Mouse (Mus musculus) gastrocnemius, adult 2 months (tissue): Measurements from ENCODE around the gene Zfp74. TPM values are rescaled to one million over a fixed set of nuclear protein-coding genes. Genes with fewer than 3 reads are reported as not detected.
"Not testable (repeated sequence)": the region's sequence is repeated elsewhere in the genome, so short reads cannot be mapped to it uniquely, and the experiment has no call there.

Source experiments
- DNase-seq: peaks from one replicate; pipeline ENCODE4 v3.0.0; 2022
- H3K27ac ChIP-seq: fragments of 200-600 bp; 2 replicates; pipeline ENCODE4 v1.8.1; 2022; ENCODE audit warnings: mild to moderate bottlenecking
- H3K4me3 ChIP-seq: fragments of 200-600 bp; 2 replicates; pipeline ENCODE4 v1.8.1; 2022; ENCODE audit warnings: mild to moderate bottlenecking, moderate library complexity
- CTCF ChIP-seq: fragments of 200-600 bp; IDR thresholded peaks from 2 replicates; pipeline ENCODE4 v1.8.1; 2022; ENCODE audit warnings: antibody characterized with exemption, mild to moderate bottlenecking, moderate library complexity
- intact Hi-C: fragments of 180-260 bp; cut with DNase I; formaldehyde crosslinking; loops from one replicate; pipeline ENCODE4 v1.15.1; 2025
- total RNA-seq, 2 experiments: library from RNA; stranded (reverse); gene quantifications; 2 replicates each; pipeline ENCODE4 v1.2.3; 2021

Gene Zfp74
- total RNA-seq, 2 experiments from 2014 or later, result 5.7 to 6.6 TPM

DNA sequence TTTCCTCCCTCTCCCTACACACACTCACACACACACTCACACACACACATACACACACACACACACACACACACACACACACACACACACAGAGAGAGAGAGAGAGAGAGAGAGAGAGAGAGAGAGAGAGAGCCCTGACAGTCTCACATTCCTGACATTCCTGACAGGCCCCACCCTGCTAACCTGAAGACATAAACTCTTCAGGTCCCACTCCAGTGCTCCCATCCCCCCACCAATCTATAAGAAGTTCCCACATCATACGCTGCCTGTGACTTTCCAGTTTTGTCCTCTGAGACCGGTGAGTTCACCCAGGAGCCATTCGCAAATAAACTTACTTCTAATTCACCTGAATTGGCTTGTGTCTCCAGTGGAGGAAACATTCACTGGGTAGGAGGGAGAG, 28.0 kb upstream of the Zfp74 start:
- peak overlapping the region; percentile 99; the same call in 1 of the 2 replicates for H3K27ac ChIP-seq
- intact Hi-C loops, result loop anchor here (2.0 to 5.0 kb wide), 2 partner anchors 27 to 75 kb away; partner anchors contain the start of genes Zfp27, Zfp383 and Zfp74
- no peak for DNase-seq
- H3K4me3 ChIP-seq, result no peak overlapping the region
- TF ChIP-seq CTCF, result no peak

DNA sequence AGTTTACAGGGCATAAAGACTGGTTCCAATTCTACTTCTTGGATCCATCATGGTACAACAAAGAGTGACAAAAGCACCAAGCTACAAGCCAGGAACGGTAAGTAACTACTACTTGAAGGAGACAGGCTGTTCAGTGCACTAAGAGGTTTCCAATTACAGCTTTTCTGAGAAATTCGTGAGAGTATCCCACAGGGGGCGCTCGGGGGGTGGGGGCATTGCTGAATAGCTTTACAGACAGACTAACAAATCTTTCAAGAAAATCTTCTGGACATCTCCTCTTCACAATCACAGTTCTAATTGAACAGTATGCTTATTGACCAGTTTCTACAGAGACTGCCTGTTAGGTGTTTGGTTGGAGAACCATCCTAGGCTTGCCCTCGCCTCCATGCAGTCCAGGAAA, 27.6 kb upstream of the Zfp74 start:
- TF ChIP-seq CTCF, result peak; percentile 16; the same call in 1 of the 2 replicates
- DNase-seq, result no peak
- Histone ChIP-seq H3K4me3 (no peak overlapping the region), H3K27ac (no peak overlapping the region)
- intact Hi-C loops, result loop anchor here (5.0 kb wide), 1 partner anchor 74 kb away; the partner anchor contains the start of genes Zfp27 and Zfp383

GRCm38 (mm10) chr7:29980761-29981160, 26.9 kb upstream of the Zfp74 start:
- no peak for DNase-seq
- H3K4me3 ChIP-seq, result no peak overlapping the region
- intact Hi-C loops, result loop anchor here (5.0 kb wide), 1 partner anchor 73 kb away; the partner anchor contains the start of genes Zfp27 and Zfp383
- TF ChIP-seq CTCF, result no peak
- H3K27ac ChIP-seq, result no peak overlapping the region

GRCm38 (mm10) chr7:29970686-29971085, 16.8 kb upstream of the Zfp74 start:
- no peak for DNase-seq
- no peak overlapping the region for H3K4me3 ChIP-seq
- no peak for TF ChIP-seq CTCF
- H3K27ac ChIP-seq, result no peak overlapping the region
- intact Hi-C loops, result no loop called here

DNA sequence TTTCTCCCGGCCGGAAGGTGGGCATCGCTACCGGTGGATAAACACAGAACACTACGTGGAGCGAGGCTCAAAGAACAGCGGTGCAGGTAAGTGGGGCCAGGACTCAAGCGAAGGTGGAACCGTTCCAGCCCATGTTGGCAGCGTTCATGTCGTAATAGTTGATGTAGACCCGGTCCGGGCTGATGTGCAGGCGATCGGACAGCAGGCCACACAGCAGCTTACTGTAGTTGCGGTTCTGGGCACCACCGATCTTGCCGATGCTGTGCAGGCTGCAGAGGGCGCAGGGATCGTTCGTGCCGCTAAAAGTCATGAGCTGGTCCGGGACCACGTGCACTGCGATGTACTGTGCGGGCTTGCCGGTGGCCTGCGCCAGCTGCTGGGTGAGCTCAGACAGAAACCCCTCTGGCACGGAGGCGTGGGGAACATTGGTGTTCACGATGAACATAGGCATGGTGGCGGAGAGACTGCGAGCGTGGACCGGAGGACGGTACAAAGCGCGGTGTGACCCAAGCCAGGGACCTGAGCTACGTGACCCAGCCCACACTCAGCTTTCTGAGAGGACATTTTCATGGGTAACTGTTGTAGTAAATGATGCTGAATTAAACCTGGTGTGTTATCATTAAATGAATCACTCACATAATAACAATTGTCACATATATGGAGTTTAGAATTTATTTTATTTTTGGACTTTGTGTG, 11.4 kb upstream of the Zfp74 start:
- H3K27ac ChIP-seq, DNase-seq, intact Hi-C loops, H3K4me3 ChIP-seq: not testable (repeated sequence)

- intact Hi-C loops, result no loop called here
- no peak for DNase-seq
- no peak for TF ChIP-seq CTCF
- Histone ChIP-seq H3K27ac (no peak overlapping the region), H3K4me3 (no peak overlapping the region)
These were observed 5.1 kb upstream of the Zfp74 start for GRCm38 (mm10) chr7:29959004-29959403.

DNA sequence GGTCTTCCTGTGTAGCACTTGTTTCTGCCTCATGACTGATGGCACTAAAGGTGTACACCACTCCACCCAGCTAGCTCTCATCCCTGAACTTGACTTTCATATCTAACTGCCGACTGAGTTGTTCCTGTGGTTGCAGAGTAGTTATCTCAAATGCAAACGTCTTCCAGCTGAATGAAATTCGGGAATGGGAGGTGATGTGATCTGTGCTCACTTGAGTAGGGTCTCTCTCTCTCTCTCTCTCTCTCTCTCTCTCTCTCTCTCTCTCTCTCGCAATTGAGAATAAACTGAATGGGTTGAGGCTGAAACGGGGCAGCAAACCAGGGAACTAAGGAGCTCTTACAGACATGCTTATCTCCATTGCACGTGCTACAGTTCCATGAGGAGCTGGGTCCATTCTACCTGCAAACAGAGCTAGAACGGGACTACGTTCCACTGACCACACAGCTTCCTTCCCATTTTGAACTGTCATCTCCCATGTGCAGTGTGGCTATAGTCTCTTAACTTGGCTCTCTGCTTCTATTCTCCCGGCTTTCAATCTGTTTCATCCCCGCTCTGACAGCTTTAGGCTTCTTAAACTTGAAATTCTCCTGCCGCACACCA, 4.3 kb upstream of the Zfp74 start:
- DNase-seq, result no peak
- no peak for TF ChIP-seq CTCF
- H3K4me3 ChIP-seq, result no peak overlapping the region
- intact Hi-C loops, result no loop called here
- no peak overlapping the region for H3K27ac ChIP-seq

GRCm38 (mm10) chr7:29956257-29956656, 2.4 kb upstream of the Zfp74 start:
- intact Hi-C loops, result no loop called here
- DNase-seq, result no peak
- H3K4me3 ChIP-seq, result peak overlapping the region; percentile 54
- H3K27ac ChIP-seq, result peak overlapping the region; percentile 46
- no peak for TF ChIP-seq CTCF

- Histone ChIP-seq H3K4me3 (peak overlapping the region; percentile 94), H3K27ac (peak overlapping the region; percentile 98)
- DNase-seq, result peak; percentile 47
- TF ChIP-seq CTCF, result peak; percentile 68
- intact Hi-C loops, result loop anchor here (2.0 kb wide), 2 partner anchors 28 to 136 kb away; partner anchors contain the start of genes Gm26920, Zfp566 and Zfp568
These were observed 842 bp upstream of the Zfp74 start for GRCm38 (mm10) chr7:29954731-29955130.

- Histone ChIP-seq H3K4me3 (peak overlapping the region; percentile 94), H3K27ac (peak overlapping the region; percentile 98)
- intact Hi-C loops, result loop anchor here (2.0 kb wide), 1 partner anchor 46 kb away; the partner anchor contains the start of gene Zfp27
- no peak for TF ChIP-seq CTCF
- DNase-seq, result no peak
These were observed 803 bp downstream of the Zfp74 start for GRCm38 (mm10) chr7:29953086-29953485.

DNA sequence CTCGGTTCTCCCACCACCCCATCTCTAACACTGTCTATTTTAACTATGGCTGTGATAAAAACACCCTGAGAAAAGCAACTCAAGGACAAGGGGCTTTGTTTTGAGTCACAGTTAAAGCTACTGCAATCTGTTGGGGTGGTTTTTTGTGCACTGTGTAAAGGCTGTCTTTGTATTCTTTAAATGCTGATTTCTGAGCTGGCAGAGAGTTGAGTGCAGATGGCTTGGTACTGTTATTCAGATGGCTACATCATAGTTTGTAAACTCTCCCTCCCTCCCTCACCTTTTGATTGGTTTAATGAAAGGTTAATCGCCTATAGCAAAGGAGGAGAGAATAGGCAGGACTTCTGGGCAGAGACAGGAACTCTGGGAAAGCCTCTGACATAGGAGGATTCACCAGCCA, 9.7 kb downstream of the Zfp74 start:
- no peak overlapping the region for H3K27ac ChIP-seq
- no peak overlapping the region for H3K4me3 ChIP-seq
- DNase-seq, result no peak
- intact Hi-C loops, result no loop called here
- TF ChIP-seq CTCF, result no peak

DNA sequence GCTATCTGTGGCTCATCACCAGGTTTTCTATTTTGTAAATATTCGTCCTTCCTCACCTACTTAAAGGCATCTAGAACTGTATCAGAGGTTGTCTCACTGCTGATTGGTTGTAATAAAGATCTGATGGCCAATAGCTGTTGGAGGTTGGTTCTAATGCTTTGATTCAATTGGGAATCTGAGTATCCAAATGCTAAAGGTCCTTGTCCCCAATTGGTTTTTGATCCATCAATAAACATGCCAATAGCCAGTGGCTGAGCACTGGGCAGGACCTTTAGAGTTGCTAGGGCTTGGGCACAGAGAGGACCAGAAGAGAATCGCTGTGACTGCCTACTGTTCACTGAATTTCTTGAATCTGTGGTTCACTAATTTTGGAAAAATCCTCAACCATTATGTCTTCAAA, 10.2 kb downstream of the Zfp74 start:
- DNase-seq, result no peak
- intact Hi-C loops, result no loop called here
- TF ChIP-seq CTCF, result no peak
- no peak overlapping the region for H3K4me3 ChIP-seq
- H3K27ac ChIP-seq, result no peak overlapping the region

DNA sequence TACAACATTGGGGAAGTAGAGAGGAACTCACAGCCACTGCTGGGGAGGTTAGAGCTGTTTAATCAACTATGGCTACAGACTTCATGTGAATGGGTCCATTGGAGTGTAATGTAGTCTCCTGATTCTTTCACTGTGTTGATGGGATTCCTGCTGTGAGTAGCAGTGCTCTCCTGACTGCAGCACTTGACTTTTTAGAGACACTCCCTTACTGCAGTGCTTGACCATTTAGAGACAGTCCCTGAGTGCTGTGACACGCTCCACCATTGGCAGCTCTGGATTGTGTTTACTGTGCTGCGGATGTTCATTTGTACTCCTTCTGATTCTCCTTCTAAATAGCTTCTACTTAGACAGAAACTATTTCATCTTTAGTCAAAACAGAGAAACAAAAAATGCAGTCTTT, 11.1 kb downstream of the Zfp74 start:
- H3K4me3 ChIP-seq, result no peak overlapping the region
- intact Hi-C loops, result no loop called here
- no peak overlapping the region for H3K27ac ChIP-seq

GRCm38 (mm10) chr7:29941027-29941426, 12.9 kb downstream of the Zfp74 start:
- TF ChIP-seq CTCF, result no peak
- intact Hi-C loops, result no loop called here
- DNase-seq, result no peak
- no peak overlapping the region for H3K4me3 ChIP-seq
- H3K27ac ChIP-seq, result no peak overlapping the region

More for the DNA sequence above, 11.1 kb downstream of the Zfp74 start:
- no peak for TF ChIP-seq CTCF
- no peak for DNase-seq
